Comparison of ENCODE assay signal across 8 mouse cellular contexts in genomic region chr7:29170066-29170754, GRCm38 (mm10). TPM values are rescaled to one million over a fixed set of nuclear protein-coding genes. Genes with fewer than 3 reads are reported as not detected.
DNase-seq lines count a peak whose midpoint lies in the region; ATAC-seq and TF ChIP-seq lines count a peak whose summit lies in the region.

Gene Ggn, plus strand, starts transcription at chr7:29170210.
Gene Spred3, minus strand, starts transcription at chr7:29170411.

- under 1% methylated on average over 30 of the region's 30 CpGs for WGBS in hindbrain, postnatal 0 days
- under 1% methylated on average over 30 of the region's 30 CpGs for WGBS in liver, adult 2 months
- under 1% methylated on average over 30 of the region's 30 CpGs for WGBS in midbrain, embryonic 16.5 days

- TF ChIP-seq CTCF in hindbrain, postnatal 0 days (IDR thresholded peaks at IDR 0.05; ENCODE audit: low read depth) = no peak
- TF ChIP-seq CTCF in liver, adult 2 months (IDR thresholded peaks at IDR 0.05; ENCODE audit: low read depth, low read length) = no peak

- H3K36me3 ChIP-seq in hindbrain, postnatal 0 days (ENCODE audit: insufficient read depth, low read length) = peaks cover 23% of the 10 kb centered on the region
- peaks cover 4% of the 10 kb centered on the region for H3K36me3 ChIP-seq in liver, adult 2 months (ENCODE audit: control insufficient read depth, insufficient read depth, low read length)
- H3K36me3 ChIP-seq in midbrain, embryonic 16.5 days (ENCODE audit: control insufficient read depth, insufficient read depth, low read length) = peaks cover 12% of the 10 kb centered on the region
- H3K36me3 ChIP-seq in splenic B cell, adult 2 months (ENCODE audit: control insufficient read depth, insufficient read depth, low read length, poor library complexity, severe bottlenecking) = peaks cover 5% of the 10 kb centered on the region; the same call in 1 of the 2 replicates

- peak within 1 kb of the TSS; percentile 78 for H3K9ac ChIP-seq in hindbrain, postnatal 0 days (replicated peaks; ENCODE audit: low read length)
- peak within 1 kb of the TSS; percentile 82 for H3K9ac ChIP-seq in liver, adult 2 months (ENCODE audit: low read depth, low read length)
- H3K9ac ChIP-seq in midbrain, embryonic 16.5 days (ENCODE audit: low read depth, low read length) = peak within 1 kb of the TSS; percentile 80

- peak within 1 kb of the TSS; percentile 92 for H3K27ac ChIP-seq in hindbrain, postnatal 0 days
- peak within 1 kb of the TSS; percentile 58; the same call in 1 of the 2 replicates for H3K27ac ChIP-seq in liver, adult 2 months (replicated peaks; ENCODE audit: insufficient read depth, low read depth, low read length)
- H3K27ac ChIP-seq in midbrain, embryonic 16.5 days (ENCODE audit: low read length) = peak within 1 kb of the TSS; percentile 91

- H3K79me2 ChIP-seq in liver, adult 2 months (ENCODE audit: control insufficient read depth, insufficient read depth, low read length) = no peaks in the 10 kb centered on the region

- H3K27me3 ChIP-seq in hindbrain, postnatal 0 days (ENCODE audit: insufficient read depth, low read length) = peaks cover 26% of the 10 kb centered on the region; the same call in 1 of the 2 replicates
- H3K27me3 ChIP-seq in liver, adult 2 months (ENCODE audit: control insufficient read depth, insufficient read depth, low read length) = 0 out of 2 replicates have a peak, but pooled peaks cover 2% of the 10 kb centered on the region
- H3K27me3 ChIP-seq in midbrain, embryonic 16.5 days (ENCODE audit: control insufficient read depth, insufficient read depth, low read depth, low read length) = peaks cover 37% of the 10 kb centered on the region
- H3K27me3 ChIP-seq in splenic B cell, adult 2 months (ENCODE audit: control insufficient read depth, insufficient read depth, low read length, poor library complexity, severe bottlenecking) = no peaks in the 10 kb centered on the region; the same call in 1 of the 2 replicates

- peak within 1 kb of the TSS; percentile 83 for H3K4me2 ChIP-seq in hindbrain, postnatal 0 days (ENCODE audit: low read depth, low read length)
- H3K4me2 ChIP-seq in midbrain, embryonic 16.5 days (ENCODE audit: low read length) = peak within 1 kb of the TSS; percentile 61

- TF ChIP-seq POLR2A in liver, adult 2 months (IDR thresholded peaks at IDR 0.05; ENCODE audit: extremely low read depth, insufficient read depth, low read length) = peak; percentile 41; the same call in 1 of the 2 replicates

- peak; percentile 77 for ATAC-seq in hindbrain, postnatal 0 days
- peak; percentile 50 for ATAC-seq in midbrain, embryonic 16.5 days

- no peaks in the 10 kb centered on the region for H3K9me3 ChIP-seq in hindbrain, postnatal 0 days (ENCODE audit: low read length)
- H3K9me3 ChIP-seq in midbrain, embryonic 16.5 days (replicated peaks; ENCODE audit: control insufficient read depth, low read length, poor library complexity, severe bottlenecking) = no peaks in the 10 kb centered on the region

- peaks cover 12% of the 10 kb centered on the region for H3K4me1 ChIP-seq in hindbrain, postnatal 0 days (ENCODE audit: insufficient read depth, low read length)
- H3K4me1 ChIP-seq in liver, adult 2 months (ENCODE audit: control insufficient read depth, insufficient read depth, low read length) = peaks cover 6% of the 10 kb centered on the region
- peaks cover 22% of the 10 kb centered on the region for H3K4me1 ChIP-seq in midbrain, embryonic 16.5 days (ENCODE audit: control insufficient read depth, insufficient read depth, low read length)

- DNase-seq in 416B (ENCODE audit: low read depth) (peak; percentile 97), R1 (ENCODE audit: low read depth, low spot score) (peak; percentile 92)
- peak; percentile 79 for DNase-seq in embryo, embryonic 10 days (ENCODE audit: low spot score)
- peak; percentile 70 for DNase-seq in gastrocnemius, postnatal 10 days
- DNase-seq in hindbrain, postnatal 0 days (ENCODE audit: low spot score) = peak; percentile 80
- DNase-seq in liver, adult 2 months (ENCODE audit: extremely low read depth, low read depth, low spot score) = peak; percentile 82
- DNase-seq in splenic B cell, adult 2 months (ENCODE audit: low read depth, low spot score) = peak; percentile 64

- peak within 1 kb of the TSS; percentile 80 for H3K4me3 ChIP-seq in hindbrain, postnatal 0 days (ENCODE audit: low read length)
- H3K4me3 ChIP-seq in liver, adult 2 months (ENCODE audit: insufficient read depth, low read depth, low read length) = peak within 1 kb of the TSS; percentile 83
- peak within 1 kb of the TSS; percentile 75 for H3K4me3 ChIP-seq in midbrain, embryonic 16.5 days (ENCODE audit: low read depth, low read length)

RNA-seq across cellular contexts. Expression of gene Ggn, which starts in this region (rescaled TPM):
- under 1 TPM; 0.32 to 0.35 TPM for total RNA-seq in gastrocnemius, postnatal 10 days (2021)
- 0.73 and 0.75 TPM in 2 replicates for total RNA-seq in hindbrain, postnatal 0 days (2014; rRNA removed)
- polyA plus RNA-seq in hindbrain, postnatal 0 days (2015; fragmentation: Nextera tagmentation; extraction: Ambion mirVana) = 0.41 and 0.74 TPM in 2 replicates
- 0.07 TPM in 1 of 2 replicates, not detected in the other for total RNA-seq in liver, adult 2 months (2014; rRNA removed)
- 0.18 TPM in 1 of 2 replicates, not detected in the other for polyA plus RNA-seq in liver, adult 2 months (2012; rRNA removed)
- polyA plus RNA-seq in midbrain, embryonic 16.5 days (2015; fragmentation: Nextera tagmentation; extraction: Ambion mirVana) = 0.54 and 1.1 TPM in 2 replicates

RNA-seq across cellular contexts. Expression of gene Spred3, which starts in this region (rescaled TPM):
- 1 to 10 TPM; 1.9 to 2.4 TPM for total RNA-seq in gastrocnemius, postnatal 10 days (2021)
- 27.4 and 30.8 TPM in 2 replicates for total RNA-seq in hindbrain, postnatal 0 days (2014; rRNA removed)
- polyA plus RNA-seq in hindbrain, postnatal 0 days (2015; fragmentation: Nextera tagmentation; extraction: Ambion mirVana) = 11.1 and 11.2 TPM in 2 replicates
- 0.18 and 0.20 TPM in 2 replicates for total RNA-seq in liver, adult 2 months (2014; rRNA removed)
- 0.35 and 0.40 TPM in 2 replicates for polyA plus RNA-seq in liver, adult 2 months (2012; rRNA removed)
- polyA plus RNA-seq in midbrain, embryonic 16.5 days (2015; fragmentation: Nextera tagmentation; extraction: Ambion mirVana) = 10.7 TPM in 2 replicates

Comparison
In these comparisons a context has a peak if more than half of its experiments do, and no peak if none do; other contexts are left out.
1. Peak in every context shown above with its lines: DNase-seq, ATAC-seq, H3K4me3 ChIP-seq and H3K27ac ChIP-seq.
2. Peak in DNase-seq, H3K4me3 ChIP-seq, H3K27ac ChIP-seq and H3K9ac ChIP-seq in liver, adult 2 months; RNA of the genes that start here not detected or under 1 TPM.